Mouse (Mus musculus) left cerebral cortex, postnatal 25 days (tissue): Measurements from ENCODE around the gene Cers6. TPM values are rescaled to one million over a fixed set of nuclear protein-coding genes. Genes with fewer than 3 reads are reported as not detected.
A peak's percentile ranks its signal among the peaks of the same experiment; 100 is the strongest.

Experiments
- DNase-seq, 2 experiments: peaks; one replicate each; pipeline ENCODE4 v3.0.0; 2022; ENCODE audit warnings: low spot score in 2 of 2, mixed read lengths in 1 of 2
- intact Hi-C: fragments of 180-260 bp; cut with DNase I; formaldehyde crosslinking; loops from one replicate; pipeline ENCODE4 v1.15.1; 2025
- total RNA-seq, 2 experiments: library from RNA; stranded (reverse); gene quantifications; 2 replicates each; pipeline ENCODE4 v1.2.3; 2021

Cers6 gene
- total RNA-seq, 2 experiments from 2014 or later, result 72.1 to 76.6 TPM

DNA sequence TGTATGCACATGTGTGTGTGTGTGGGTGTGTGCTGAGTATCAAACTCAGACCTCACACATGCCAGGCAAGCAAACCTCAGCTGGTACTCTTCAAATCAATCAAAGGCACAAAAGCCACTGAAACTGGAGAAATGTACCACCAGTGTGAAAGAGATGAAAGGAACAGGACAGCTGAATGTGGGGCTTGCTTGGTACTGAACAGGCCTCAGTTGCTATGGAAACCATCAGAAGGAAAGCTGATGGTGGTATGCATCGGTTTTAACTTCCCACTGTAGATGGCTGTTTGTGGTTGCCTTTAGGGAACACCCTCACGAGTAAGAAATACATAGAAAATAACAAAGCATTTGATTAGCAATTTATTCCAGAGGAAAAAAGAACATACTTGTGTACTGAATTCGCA lies 264.2 kb downstream of the Cers6 start:
- intact Hi-C loops, result no loop called here

GRCm38 (mm10) chr2:69128321-69128720 lies 267.1 kb downstream of the Cers6 start:
- intact Hi-C loops, result no loop called here

More for the DNA sequence above, 264.2 kb downstream of the Cers6 start:
- DNase-seq, result no peak

DNA sequence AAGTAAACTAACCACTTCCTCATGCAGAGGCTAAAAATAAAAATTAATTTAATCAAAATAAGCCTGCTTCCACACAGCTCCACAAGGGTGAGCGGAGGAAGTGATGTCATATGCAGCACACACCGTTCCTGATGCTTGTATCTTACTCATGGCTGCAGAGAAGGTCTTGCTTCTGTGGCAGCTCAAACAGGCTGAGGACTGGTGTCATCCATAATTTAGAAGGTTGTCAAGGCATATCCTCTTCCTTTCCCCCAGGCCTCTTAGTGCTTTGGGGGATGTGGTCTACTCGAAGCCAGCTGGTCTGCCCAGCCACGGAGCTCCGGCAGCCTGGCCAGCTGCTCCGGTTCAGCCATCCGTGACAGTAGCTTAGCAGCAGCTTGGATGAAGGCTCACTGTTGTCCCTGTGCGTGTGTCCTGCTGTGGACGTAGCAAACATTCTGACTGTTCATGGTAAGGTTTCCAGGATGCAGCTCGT lies 267.7 kb downstream of the Cers6 start:
- intact Hi-C loops, result no loop called here
- DNase-seq, result no peak

More at GRCm38 (mm10) chr2:69128321-69128720, 267.1 kb downstream of the Cers6 start:
- no peak for DNase-seq

GRCm38 (mm10) chr2:69129425-69130210 lies 268.4 kb downstream of the Cers6 start:
- intact Hi-C loops, result no loop called here
- DNase-seq, result no peak

GRCm38 (mm10) chr2:69132046-69132445 lies 270.8 kb downstream of the Cers6 start:
- intact Hi-C loops, result no loop called here
- DNase-seq, result no peak

GRCm38 (mm10) chr2:69132488-69133040 lies 271.3 kb downstream of the Cers6 start:
- intact Hi-C loops, result no loop called here
- no peak for DNase-seq

DNA sequence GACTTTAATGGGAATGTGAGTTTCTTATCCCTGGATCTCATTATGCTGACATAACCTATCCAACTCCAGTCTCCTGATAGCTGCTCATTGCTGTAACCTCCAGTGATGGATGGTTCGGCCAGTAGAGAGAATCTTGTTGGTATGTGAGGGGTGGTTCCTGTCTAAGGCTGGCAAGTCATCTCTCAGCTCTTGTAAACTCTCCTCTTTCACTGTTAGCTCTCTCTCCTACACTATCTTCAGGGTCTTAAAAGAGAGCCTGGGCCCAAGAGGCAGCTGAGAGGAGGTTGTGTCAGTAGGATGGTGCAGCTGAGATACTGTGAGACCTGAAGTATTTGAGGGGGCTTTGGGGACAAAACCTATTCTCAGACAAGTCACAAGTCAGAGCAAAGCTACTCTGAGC lies 272.9 kb downstream of the Cers6 start:
- no peak for DNase-seq
- intact Hi-C loops, result no loop called here

DNA sequence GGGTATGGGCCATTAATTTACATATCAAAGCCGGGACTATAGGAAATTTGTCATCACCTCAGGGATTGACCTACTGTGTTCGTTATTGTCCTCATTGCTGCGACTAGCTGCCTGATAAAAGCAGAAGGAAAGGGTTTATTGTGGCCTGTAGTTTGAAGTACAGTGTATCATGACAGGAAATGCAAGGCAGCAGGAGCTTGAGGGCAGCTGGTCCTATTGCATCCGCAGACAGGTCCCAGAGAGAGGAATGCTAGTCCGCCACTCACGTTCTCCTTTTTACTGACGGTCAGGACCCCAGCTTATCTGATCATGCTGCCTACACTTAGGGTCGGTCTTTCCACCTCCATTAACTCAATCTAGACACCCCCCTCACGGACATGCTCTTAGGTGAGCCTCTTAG lies 273.7 kb downstream of the Cers6 start:
- intact Hi-C loops, result no loop called here
- no peak for DNase-seq

- intact Hi-C loops, result no loop called here
- DNase-seq, result peak in 1 of 2 experiments; percentile 55
Observed at GRCm38 (mm10) chr2:69135661-69136576, 274.7 kb downstream of the Cers6 start, which contains the start of gene Nostrin. Gene Nostrin (plus strand): TSS chr2:69135800.

GRCm38 (mm10) chr2:69137406-69138084 lies 276.3 kb downstream of the Cers6 start:
- DNase-seq, result no peak
- intact Hi-C loops, result no loop called here

- intact Hi-C loops, result no loop called here
- peak in 1 of 2 experiments; percentile 52 for DNase-seq
Observed at GRCm38 (mm10) chr2:69138759-69139158, 277.5 kb downstream of the Cers6 start.

DNA sequence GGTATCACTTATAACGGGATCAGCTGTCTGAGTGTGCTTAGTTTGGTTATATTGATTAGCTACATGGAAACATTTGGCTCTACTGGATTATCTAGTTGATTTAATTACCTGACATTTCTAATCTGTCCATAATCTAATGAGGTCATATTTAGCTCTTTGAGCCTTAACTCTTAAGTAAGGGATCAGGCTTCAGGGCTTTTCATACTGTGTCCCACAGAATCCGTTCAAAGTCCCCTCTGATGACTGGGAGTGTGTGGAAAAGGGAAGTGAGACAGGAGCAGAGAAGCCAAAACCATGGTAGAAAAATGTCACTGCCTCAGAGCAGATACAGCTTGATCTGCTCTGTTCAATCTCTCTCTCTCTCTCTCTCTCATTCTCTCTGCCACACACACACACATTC lies 279.0 kb downstream of the Cers6 start:
- no peak for DNase-seq
- intact Hi-C loops, result no loop called here

DNA sequence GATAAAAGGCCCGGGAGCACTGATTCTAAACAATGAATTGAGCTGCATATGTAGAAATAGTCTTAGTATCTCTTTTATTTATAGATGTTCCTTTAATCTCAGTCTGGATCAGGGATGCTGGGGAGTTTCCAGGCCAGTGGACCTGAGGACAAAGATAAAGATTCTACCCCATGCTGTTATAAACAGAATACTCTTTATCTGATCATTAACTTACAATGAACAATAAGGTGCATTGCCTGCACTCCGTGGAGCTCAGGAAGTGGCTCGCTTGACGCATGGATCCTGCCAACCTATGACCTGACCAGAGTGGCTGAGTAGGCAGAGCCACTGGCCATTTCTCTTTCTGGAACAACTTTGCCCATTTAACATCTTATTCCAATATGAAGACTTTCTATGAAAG lies 279.6 kb downstream of the Cers6 start:
- intact Hi-C loops, result no loop called here
- no peak for DNase-seq

- intact Hi-C loops, result no loop called here
- DNase-seq, result no peak
Observed at GRCm38 (mm10) chr2:69148691-69149090, 287.4 kb downstream of the Cers6 start.

GRCm38 (mm10) chr2:69149154-69149553 lies 287.9 kb downstream of the Cers6 start:
- DNase-seq, result no peak
- intact Hi-C loops, result no loop called here

DNA sequence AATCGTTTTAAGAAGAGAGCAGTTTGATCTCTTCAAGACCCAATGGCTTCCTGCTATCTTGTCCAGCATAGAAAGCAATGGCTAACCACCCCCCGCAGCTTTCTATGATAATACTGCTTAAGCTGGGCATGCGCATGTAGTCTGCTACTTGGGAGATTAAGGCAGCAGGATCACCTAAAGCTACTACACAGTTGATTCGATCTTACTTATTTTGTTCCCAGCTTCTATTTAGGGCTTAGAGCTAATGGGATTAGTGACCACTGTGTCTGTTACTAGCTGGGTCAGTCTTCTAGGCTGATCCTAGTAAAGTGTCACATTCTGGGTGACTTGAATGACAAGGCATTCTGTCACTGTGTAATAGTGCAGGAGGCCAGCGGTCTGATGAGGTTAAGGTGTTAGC lies 289.6 kb downstream of the Cers6 start:
- no peak for DNase-seq
- intact Hi-C loops, result no loop called here

DNA sequence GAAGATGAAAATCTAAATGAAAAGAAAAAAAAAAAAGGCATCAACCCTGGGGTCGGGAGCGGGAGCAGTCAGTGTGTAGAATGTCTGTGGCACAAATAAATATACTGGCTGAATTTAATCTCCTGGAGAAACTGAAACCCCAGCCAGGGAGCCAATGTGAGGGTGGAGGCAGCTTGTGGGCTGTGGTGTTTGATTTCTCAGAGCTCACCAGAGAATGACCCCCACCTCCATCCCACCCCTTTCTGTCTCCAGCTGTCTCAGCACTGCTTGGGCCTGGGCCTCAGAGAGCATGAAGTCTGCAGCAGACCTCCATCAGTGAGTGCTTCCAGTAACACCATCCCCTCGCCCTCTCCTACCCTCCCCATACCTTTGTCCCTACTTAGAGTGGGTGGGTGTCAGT lies 294.6 kb downstream of the Cers6 start:
- no peak for DNase-seq
- intact Hi-C loops, result no loop called here

DNA sequence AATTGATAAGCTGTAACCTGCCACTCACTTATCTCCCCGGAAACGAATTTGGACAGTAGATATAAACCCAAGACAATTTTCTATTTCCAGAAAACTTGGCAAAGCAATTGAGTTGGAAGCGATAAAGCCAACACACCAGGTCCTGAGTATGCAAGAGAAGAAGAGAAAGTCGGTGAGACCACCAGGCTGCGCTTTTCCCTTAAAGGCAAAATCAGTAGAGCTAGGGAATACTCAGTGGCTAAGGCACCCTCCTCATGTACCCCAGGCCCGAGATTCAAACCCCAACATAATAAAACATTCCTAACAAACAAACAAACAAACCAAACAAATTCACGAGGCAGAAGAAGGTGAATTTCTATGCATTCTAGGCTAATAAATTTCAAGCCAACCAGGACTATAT lies 295.0 kb downstream of the Cers6 start:
- no peak for DNase-seq
- intact Hi-C loops, result no loop called here

DNA sequence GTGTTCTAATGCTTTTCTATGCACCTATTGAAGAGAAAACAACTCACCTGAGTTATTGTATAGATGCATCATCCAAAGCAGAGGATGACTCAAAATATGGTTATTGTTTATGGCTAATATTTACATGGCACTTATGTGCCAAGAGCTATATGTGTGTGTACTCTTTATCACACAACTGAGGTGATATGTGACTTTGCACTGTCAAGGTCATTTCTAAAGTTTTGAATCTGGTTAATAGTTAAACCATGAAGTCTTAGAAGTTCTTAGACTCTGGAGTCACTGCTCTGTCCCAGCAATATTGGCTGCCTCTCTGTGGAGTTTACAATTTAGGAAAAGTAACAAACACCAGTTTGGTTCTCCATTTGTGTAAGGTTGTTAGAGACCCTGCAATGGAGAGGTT lies 297.7 kb downstream of the Cers6 start:
- DNase-seq, result no peak
- intact Hi-C loops, result no loop called here
